Mouse (Mus musculus) G1E (cell line): ENCODE measurements around the gene Pcnx3.

ENCODE experiments used
- CTCF ChIP-seq: IDR thresholded peaks from 2 replicates; pipeline ENCODE4 v1.5.1; 2012; ENCODE audit warnings: low read depth, low read length, inconsistent platforms, mixed read lengths
- GATA1 ChIP-seq: IDR thresholded peaks from 2 replicates; pipeline ENCODE4 v1.6.1; 2012; ENCODE audit warnings: borderline replicate concordance, low read length, inconsistent platforms, mixed read lengths
- POLR2AphosphoS5 ChIP-seq: IDR thresholded peaks from 2 replicates; pipeline ENCODE4 v1.6.1; 2012; ENCODE audit warnings: low read depth, low read length, inconsistent platforms; ENCODE audit not compliant: insufficient replicate concordance
- TAL1 ChIP-seq: conservative IDR thresholded peaks from 2 replicates; pipeline ENCODE4 v1.6.1; 2012; ENCODE audit warnings: low read depth, low read length, inconsistent platforms, mixed read lengths

DNA sequence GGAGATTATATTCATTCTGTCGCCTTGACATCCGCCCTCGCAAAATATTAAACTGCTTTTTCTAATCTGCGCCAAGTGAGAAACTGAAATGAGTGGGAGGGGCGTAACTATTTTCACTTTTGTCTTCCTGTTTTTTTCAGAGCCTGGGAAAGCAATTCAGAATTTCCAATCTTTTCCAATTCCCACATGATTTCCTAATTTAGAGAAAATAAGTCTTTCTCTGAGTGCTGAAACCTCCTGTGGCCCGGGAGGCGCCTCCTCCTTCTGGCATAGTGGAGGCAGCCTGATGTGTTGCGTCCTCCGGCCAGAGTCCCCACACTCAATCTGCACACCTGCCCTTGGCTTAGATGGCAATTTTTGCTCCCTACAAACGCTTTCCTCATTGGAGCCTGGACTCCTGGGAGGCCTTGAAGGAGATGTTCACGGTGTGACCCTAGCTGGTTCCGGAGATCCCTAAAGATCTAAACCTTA lies 52.1 kb downstream of the Pcnx3 start:
- TF ChIP-seq CTCF (no peak), GATA1 (no peak), TAL1 (no peak), POLR2AphosphoS5 (no peak)
